Mouse (Mus musculus): Measurements from ENCODE around the gene Pde6h. TPM values are rescaled to one million over a fixed set of nuclear protein-coding genes. Genes with fewer than 3 reads are reported as not detected.

Gene Pde6h
- total RNA-seq, 2 experiments from 2014 or later = 0.60 TPM; not detected in 1

Other genes starting within 250 kb of the Pde6h start
- gene Gucy2c, start 142.1 kb upstream of the Pde6h start, total RNA-seq (2021) = under 1 TPM; 0.15 to 0.21 TPM
- 10 to 100 TPM; 28.3 to 29.2 TPM for gene Hist4h4, start 119.4 kb upstream of the Pde6h start, total RNA-seq (2021)
- 10 to 100 TPM; 71.1 to 85.2 TPM for gene H2afj, start 115.6 kb upstream of the Pde6h start, total RNA-seq (2021)
- gene BC049715, start 96.2 kb upstream of the Pde6h start, total RNA-seq (2021) = under 1 TPM; 0.73 to 0.75 TPM
- gene Wbp11, start 95.6 kb upstream of the Pde6h start, total RNA-seq (2021) = 10 to 100 TPM; 82.5 to 86.5 TPM
- under 1 TPM; 0.27 to 0.51 TPM for gene Smco3, start 88.4 kb upstream of the Pde6h start, total RNA-seq (2021)
- 1 to 10 TPM; 5.9 to 7.5 TPM for gene Art4, start 66.1 kb upstream of the Pde6h start, total RNA-seq (2021)
- gene Mgp, start 48.0 kb upstream of the Pde6h start, total RNA-seq (2021) = 100 to 1,000 TPM; 187 to 232 TPM
- under 1 TPM; 0.15 to 0.27 TPM for gene Erp27, start 1.7 kb upstream of the Pde6h start, total RNA-seq (2021)
- gene Arhgdib, start 18.1 kb downstream of the Pde6h start, total RNA-seq (2021) = 10 to 100 TPM; 43.0 to 44.5 TPM
- 10 to 100 TPM; 81.0 to 82.3 TPM for gene Rerg, start 246.7 kb downstream of the Pde6h start, total RNA-seq (2021)

Measured in adrenal gland, postnatal 10 days (tissue).